Mouse (Mus musculus): ENCODE results near the gene Ino80d. TPM values are rescaled to one million over a fixed set of nuclear protein-coding genes. Genes with fewer than 3 reads are reported as not detected.

Ino80d gene
- polyA plus RNA-seq, 1 experiment = 15.1 TPM

GRCm38 (mm10) chr1:62984566-62984965, 129.9 kb downstream of the Ino80d start:
- peak in 1 of 2 experiments; percentile 36 for DNase-seq (ENCODE audit: low read depth in 1 of 2, low spot score in 2 of 2)
- no peak overlapping the region; the same call in 1 of the 2 replicates for H3K4me3 ChIP-seq (ENCODE audit: extremely low read depth, insufficient read depth, insufficient read length)
- H3K27ac ChIP-seq (ENCODE audit: insufficient read depth, low read length) = no peak overlapping the region
- H3K4me1 ChIP-seq (ENCODE audit: control insufficient read depth, insufficient read depth, insufficient read length) = no peaks in the 10 kb centered on the region
- TF ChIP-seq POLR2A (IDR thresholded peaks at IDR 0.05; ENCODE audit: low read depth, low read length) = no peak
- TF ChIP-seq CTCF (IDR thresholded peaks at IDR 0.05; ENCODE audit: extremely low read depth, insufficient read depth, insufficient read length, insufficient replicate concordance) = peak; percentile 34; the same call in 1 of the 2 replicates
- no peaks in the 10 kb centered on the region for H3K27me3 ChIP-seq (ENCODE audit: control insufficient read depth, insufficient read depth, low read length)
- WGBS = 35% methylated on average over 11 of the region's 11 CpGs
- H3K36me3 ChIP-seq (ENCODE audit: control insufficient read depth, insufficient read depth, low read length) = no peaks in the 10 kb centered on the region

GRCm38 (mm10) chr1:62976742-62977141, 137.7 kb downstream of the Ino80d start:
- DNase-seq (ENCODE audit: low read depth in 1 of 2, low spot score in 2 of 2) = no peak
- Histone ChIP-seq H3K27me3 (ENCODE audit: control insufficient read depth, insufficient read depth, low read length) (no peaks in the 10 kb centered on the region), H3K4me3 (ENCODE audit: extremely low read depth, insufficient read depth, insufficient read length) (no peak overlapping the region), H3K4me1 (ENCODE audit: control insufficient read depth, insufficient read depth, insufficient read length) (no peaks in the 10 kb centered on the region), H3K36me3 (ENCODE audit: control insufficient read depth, insufficient read depth, low read length) (no peaks in the 10 kb centered on the region), H3K27ac (ENCODE audit: insufficient read depth, low read length) (no peak overlapping the region)
- WGBS = 83% methylated on average over 3 of the region's 3 CpGs
- TF ChIP-seq POLR2A (IDR thresholded peaks at IDR 0.05; ENCODE audit: low read depth, low read length) = no peak
- no peak for TF ChIP-seq CTCF (IDR thresholded peaks at IDR 0.05; ENCODE audit: extremely low read depth, insufficient read depth, insufficient read length, insufficient replicate concordance)

GRCm38 (mm10) chr1:62966885-62967284, 147.6 kb downstream of the Ino80d start:
- TF ChIP-seq CTCF (IDR thresholded peaks at IDR 0.05; ENCODE audit: extremely low read depth, insufficient read depth, insufficient read length, insufficient replicate concordance) = no peak
- TF ChIP-seq POLR2A (IDR thresholded peaks at IDR 0.05; ENCODE audit: low read depth, low read length) = no peak
- Histone ChIP-seq H3K4me3 (ENCODE audit: extremely low read depth, insufficient read depth, insufficient read length) (no peak overlapping the region), H3K4me1 (ENCODE audit: control insufficient read depth, insufficient read depth, insufficient read length) (no peaks in the 10 kb centered on the region), H3K27me3 (ENCODE audit: control insufficient read depth, insufficient read depth, low read length) (no peaks in the 10 kb centered on the region), H3K36me3 (ENCODE audit: control insufficient read depth, insufficient read depth, low read length) (no peaks in the 10 kb centered on the region), H3K27ac (ENCODE audit: insufficient read depth, low read length) (no peak overlapping the region)
- 32% methylated on average over 5 of the region's 5 CpGs for WGBS
- DNase-seq (ENCODE audit: low read depth in 1 of 2, low spot score in 2 of 2) = no peak

- no peak for DNase-seq (ENCODE audit: low read depth in 1 of 2, low spot score in 2 of 2)
- TF ChIP-seq CTCF (IDR thresholded peaks at IDR 0.05; ENCODE audit: extremely low read depth, insufficient read depth, insufficient read length, insufficient replicate concordance) (peak; percentile 44; the same call in 1 of the 2 replicates), POLR2A (IDR thresholded peaks at IDR 0.05; ENCODE audit: low read depth, low read length) (no peak)
- H3K27me3 ChIP-seq (ENCODE audit: control insufficient read depth, insufficient read depth, low read length) = no peaks in the 10 kb centered on the region
- H3K36me3 ChIP-seq (ENCODE audit: control insufficient read depth, insufficient read depth, low read length) = no peaks in the 10 kb centered on the region
- WGBS = 47% methylated on average over 6 of the region's 6 CpGs
- H3K27ac ChIP-seq (ENCODE audit: insufficient read depth, low read length) = no peak overlapping the region
- H3K4me1 ChIP-seq (ENCODE audit: control insufficient read depth, insufficient read depth, insufficient read length) = no peaks in the 10 kb centered on the region
- no peak overlapping the region for H3K4me3 ChIP-seq (ENCODE audit: extremely low read depth, insufficient read depth, insufficient read length)
Measured at GRCm38 (mm10) chr1:62964291-62964690, 150.2 kb downstream of the Ino80d start.

GRCm38 (mm10) chr1:62956942-62957645, 157.4 kb downstream of the Ino80d start:
- WGBS = 77% methylated on average over 1 of the region's 1 CpGs
- H3K4me3 ChIP-seq (ENCODE audit: extremely low read depth, insufficient read depth, insufficient read length) = no peak overlapping the region
- DNase-seq (ENCODE audit: low read depth in 1 of 2, low spot score in 2 of 2) = no peak
- no peak overlapping the region for H3K27ac ChIP-seq (ENCODE audit: insufficient read depth, low read length)
- H3K4me1 ChIP-seq (ENCODE audit: control insufficient read depth, insufficient read depth, insufficient read length) = no peaks in the 10 kb centered on the region
- H3K27me3 ChIP-seq (ENCODE audit: control insufficient read depth, insufficient read depth, low read length) = no peaks in the 10 kb centered on the region
- TF ChIP-seq POLR2A (IDR thresholded peaks at IDR 0.05; ENCODE audit: low read depth, low read length) (no peak), CTCF (IDR thresholded peaks at IDR 0.05; ENCODE audit: extremely low read depth, insufficient read depth, insufficient read length, insufficient replicate concordance) (no peak)
- H3K36me3 ChIP-seq (ENCODE audit: control insufficient read depth, insufficient read depth, low read length) = no peaks in the 10 kb centered on the region

GRCm38 (mm10) chr1:62956526-62956925, 157.9 kb downstream of the Ino80d start:
- TF ChIP-seq POLR2A (IDR thresholded peaks at IDR 0.05; ENCODE audit: low read depth, low read length) (no peak), CTCF (IDR thresholded peaks at IDR 0.05; ENCODE audit: extremely low read depth, insufficient read depth, insufficient read length, insufficient replicate concordance) (no peak)
- Histone ChIP-seq H3K27ac (ENCODE audit: insufficient read depth, low read length) (no peak overlapping the region), H3K4me1 (ENCODE audit: control insufficient read depth, insufficient read depth, insufficient read length) (no peaks in the 10 kb centered on the region), H3K4me3 (ENCODE audit: extremely low read depth, insufficient read depth, insufficient read length) (no peak overlapping the region), H3K27me3 (ENCODE audit: control insufficient read depth, insufficient read depth, low read length) (no peaks in the 10 kb centered on the region), H3K36me3 (ENCODE audit: control insufficient read depth, insufficient read depth, low read length) (no peaks in the 10 kb centered on the region)
- no peak for DNase-seq (ENCODE audit: low read depth in 1 of 2, low spot score in 2 of 2)
- 80% methylated on average over 5 of the region's 5 CpGs for WGBS

- H3K4me1 ChIP-seq (ENCODE audit: control insufficient read depth, insufficient read depth, insufficient read length) = no peaks in the 10 kb centered on the region
- no peaks in the 10 kb centered on the region for H3K27me3 ChIP-seq (ENCODE audit: control insufficient read depth, insufficient read depth, low read length)
- H3K4me3 ChIP-seq (ENCODE audit: extremely low read depth, insufficient read depth, insufficient read length) = no peak overlapping the region
- H3K36me3 ChIP-seq (ENCODE audit: control insufficient read depth, insufficient read depth, low read length) = no peaks in the 10 kb centered on the region
- 90% methylated on average over 6 of the region's 6 CpGs for WGBS
- DNase-seq (ENCODE audit: low read depth in 1 of 2, low spot score in 2 of 2) = no peak
- TF ChIP-seq CTCF (IDR thresholded peaks at IDR 0.05; ENCODE audit: extremely low read depth, insufficient read depth, insufficient read length, insufficient replicate concordance) (no peak), POLR2A (IDR thresholded peaks at IDR 0.05; ENCODE audit: low read depth, low read length) (no peak)
- H3K27ac ChIP-seq (ENCODE audit: insufficient read depth, low read length) = no peak overlapping the region
Measured at GRCm38 (mm10) chr1:62955340-62955739, 159.1 kb downstream of the Ino80d start.
